Mouse (Mus musculus) embryonic stem cell, embryonic (primary cell): ENCODE measurements at regions not wholly inside any gene's neighbourhood (a gene's known extent, or its start where the extent isn't known, plus 50 kb on each side); places are given as distances from the start of the nearest gene placed in this dataset.

Experiments used
- CTCF ChIA-PET, 4 experiments: fragments of 300-600 bp in 2 of 4; fragments of 350-600 bp in 2 of 4; sonication (Branson Sonifier 250); formaldehyde crosslinking; loops; one replicate each; lab custom pipeline; 2022; ENCODE audit warnings: inconsistent platforms in 2 of 4; lab: Charles Lee
- POLR2A ChIA-PET, 4 experiments: fragments of 300-600 bp in 2 of 4; fragments of 350-600 bp in 2 of 4; sonication (Branson Sonifier 250); formaldehyde crosslinking; loops; one replicate each; lab custom pipeline; 2022; ENCODE audit warnings: antibody characterized with exemption in 4 of 4, inconsistent platforms in 1 of 4; lab: Charles Lee

DNA sequence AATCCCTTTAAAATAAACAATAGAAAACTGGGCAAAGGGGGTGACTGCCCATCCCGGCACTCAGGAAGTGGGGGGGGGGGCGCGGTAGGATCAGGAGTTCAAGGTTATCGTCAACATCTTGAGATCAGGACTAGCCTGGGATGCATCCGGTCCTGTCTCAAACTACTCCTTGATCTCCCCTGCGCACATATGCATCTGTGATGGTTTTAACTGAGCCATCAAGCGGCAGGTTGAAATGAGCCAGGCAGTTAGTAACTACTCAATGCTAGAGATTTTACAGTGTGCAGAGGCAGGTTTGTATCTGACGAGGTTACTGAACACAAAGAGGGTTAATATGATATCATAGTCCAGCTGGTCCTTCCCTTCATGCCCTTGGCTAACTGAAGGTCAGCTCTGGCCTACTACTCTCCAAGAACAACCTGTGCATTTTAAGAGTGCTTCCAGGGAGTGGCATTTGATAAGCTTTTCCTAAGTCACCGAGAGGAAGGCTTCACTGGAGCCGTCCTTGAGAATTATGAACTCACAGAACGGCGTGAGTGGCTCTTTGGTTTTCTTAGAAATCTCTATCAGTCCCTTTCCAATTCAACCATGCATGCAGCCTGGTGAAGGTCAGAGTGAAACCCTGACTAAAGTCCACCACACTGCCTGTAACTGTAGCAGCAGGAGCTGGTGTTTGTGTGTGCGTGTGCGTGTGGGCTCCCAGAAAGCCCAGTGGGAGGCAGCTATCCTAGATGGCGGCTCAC, 340.1 kb downstream of the Diras2 start:
- ChIA-PET POLR2A (interaction anchor here in 3 of 4 experiments (0.9 to 2.4 kb wide), 7 partner anchors 10 to 343 kb away, joined by 3 to 13 read pairs (median 3); no protein-coding TSS in a partner anchor), CTCF (interaction anchor here in 2 of 4 experiments (0.6 to 1.8 kb wide), 2 partner anchors 32 to 69 kb away, joined by 3 to 8 read pairs; no protein-coding TSS in a partner anchor)

DNA sequence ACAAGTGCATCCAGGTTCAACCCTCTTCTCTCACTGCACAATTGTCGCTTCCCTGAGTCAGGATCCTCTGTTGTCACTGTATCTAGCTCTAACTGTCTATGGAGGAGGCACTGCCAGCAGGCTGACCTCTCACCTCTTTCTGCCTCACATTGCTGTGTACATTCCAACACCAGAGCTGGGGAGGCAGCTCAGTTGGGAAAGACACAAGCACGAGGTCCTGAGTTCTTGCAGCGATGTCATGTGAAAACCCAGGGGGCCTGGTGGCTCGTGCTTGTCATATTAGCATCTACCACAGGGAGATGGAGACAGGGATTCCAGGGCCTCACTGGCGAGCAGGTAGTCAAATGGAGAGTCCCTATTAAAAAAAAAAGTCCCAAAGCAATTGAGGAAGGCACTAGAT, 334.2 kb downstream of the Diras2 start:
- ChIA-PET POLR2A (interaction anchor here in 2 of 4 experiments (1.2 to 1.5 kb wide), 3 partner anchors 9 to 350 kb away, joined by 3 to 4 read pairs (median 3); partner anchors contain the start of gene Gadd45g (in 1 of the 2)), CTCF (no interaction called here)

GRCm38 (mm10) chr13:52198649-52199348, 332.3 kb downstream of the Diras2 start:
- POLR2A ChIA-PET: interaction anchor here in 3 of 4 experiments (0.6 to 2.6 kb wide), 4 partner anchors 9 to 352 kb away, joined by 3 to 13 read pairs (median 4); partner anchors contain the start of gene Gadd45g (in 1 of the 3)
- CTCF ChIA-PET: no interaction called here

DNA sequence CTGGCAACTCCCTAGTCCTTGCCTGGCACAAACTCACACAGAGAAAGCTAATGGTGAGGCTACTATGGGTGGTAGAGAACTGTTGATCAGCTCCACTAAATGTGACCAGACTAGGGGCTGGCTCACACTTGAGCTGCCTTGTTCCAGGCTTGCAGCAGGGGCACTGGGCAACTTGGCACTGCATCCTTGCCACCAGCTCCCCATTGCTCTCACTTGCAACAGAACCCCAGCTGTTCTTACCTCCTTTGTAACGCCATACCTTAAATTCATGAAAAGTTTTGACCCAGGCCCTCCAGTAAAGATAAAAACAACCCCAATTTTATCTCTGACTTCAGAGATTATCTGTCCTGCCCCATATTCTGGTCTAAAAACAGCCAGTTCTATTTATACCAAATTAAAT, 328.7 kb downstream of the Diras2 start:
- ChIA-PET POLR2A (interaction anchor here in 3 of 4 experiments (0.6 to 1.8 kb wide), 9 partner anchors 11 to 461 kb away, joined by 3 to 8 read pairs (median 3); no protein-coding TSS in a partner anchor), CTCF (interaction anchor here in 1 of 4 experiments (0.7 kb wide), 1 partner anchor 368 kb away, joined by 3 read pairs; no protein-coding TSS in a partner anchor)

- POLR2A ChIA-PET: interaction anchor here in 1 of 4 experiments (0.7 to 0.8 kb wide), 2 partner anchors 9 to 16 kb away, joined by 3 read pairs; no protein-coding TSS in a partner anchor
- CTCF ChIA-PET: no interaction called here
These were observed 325.1 kb downstream of the Diras2 start for GRCm38 (mm10) chr13:52205951-52206350.

GRCm38 (mm10) chr13:52216343-52216742, 314.7 kb downstream of the Diras2 start:
- POLR2A ChIA-PET: no interaction called here
- CTCF ChIA-PET: no interaction called here

DNA sequence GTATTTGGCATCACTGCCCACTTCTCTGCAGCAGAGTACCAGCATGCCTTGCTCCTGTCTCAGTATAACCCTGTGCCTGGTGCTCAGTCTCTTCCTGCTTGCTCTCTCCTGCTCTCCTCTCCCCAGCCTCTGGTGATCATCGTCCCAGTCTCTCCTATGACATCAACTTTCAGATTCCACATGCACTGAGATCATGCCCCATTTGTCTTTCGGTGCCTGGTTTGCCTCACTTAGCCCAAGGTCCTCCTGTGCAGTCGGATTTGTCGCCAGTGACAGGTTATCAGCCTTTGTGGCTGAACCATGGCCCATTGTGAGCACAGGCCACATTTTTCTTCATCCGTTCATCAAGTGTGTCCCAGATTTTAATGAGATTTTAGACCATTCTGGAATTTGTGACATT, 314.0 kb downstream of the Diras2 start:
- CTCF ChIA-PET: no interaction called here
- POLR2A ChIA-PET: no interaction called here

- ChIA-PET POLR2A (no interaction called here), CTCF (no interaction called here)
These were observed 313.3 kb downstream of the Diras2 start for GRCm38 (mm10) chr13:52217741-52218140.

DNA sequence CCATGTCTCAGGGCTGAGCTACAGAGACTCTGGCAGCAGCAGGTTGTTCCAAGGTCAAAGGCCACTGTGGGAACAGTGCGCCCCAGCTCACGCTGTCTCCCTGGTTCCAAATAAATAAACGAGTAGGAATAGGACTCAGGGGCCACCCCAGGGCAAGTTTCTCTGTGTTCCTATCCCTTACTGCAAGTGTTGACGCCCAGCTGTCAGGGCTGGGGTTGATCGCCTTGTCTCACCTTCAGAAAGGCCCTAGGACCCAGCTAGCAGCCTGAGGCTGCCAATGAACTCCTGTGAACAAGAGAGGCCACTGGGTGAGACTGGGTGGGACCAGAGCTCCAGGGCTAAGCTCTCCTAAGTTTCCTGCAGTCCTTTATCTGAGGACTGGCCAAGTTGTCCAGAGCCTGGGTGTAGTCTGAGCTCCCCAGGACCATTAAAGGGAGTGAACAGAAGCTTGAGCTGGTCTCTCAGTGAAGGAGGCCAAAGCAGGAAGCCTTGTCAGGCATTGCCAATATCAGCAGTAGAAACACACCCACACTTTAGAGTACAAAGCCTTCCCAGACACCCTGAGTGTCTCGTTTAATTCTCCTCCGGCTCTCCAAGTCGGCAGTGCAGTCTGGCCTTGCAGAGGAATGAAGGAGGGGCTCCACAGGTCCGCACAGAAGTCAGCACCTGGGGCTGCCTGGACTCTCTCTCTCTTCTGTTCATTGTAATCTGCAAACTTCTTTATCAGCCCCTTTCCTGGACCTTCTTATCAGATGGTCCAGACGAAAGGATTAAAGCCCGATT, 308.6 kb downstream of the Diras2 start:
- CTCF ChIA-PET: interaction anchor here (0.5 to 3.1 kb wide), 41 partner anchors 10 to 647 kb away, joined by 3 to 38 read pairs (median 4); partner anchors contain the start of gene Gadd45g (in 1 of the 4)
- POLR2A ChIA-PET: interaction anchor here (0.6 to 3.1 kb wide), 40 partner anchors 13 to 555 kb away, joined by 3 to 39 read pairs (median 4); partner anchors contain the start of gene Gadd45g (in 3 of the 4)

- POLR2A ChIA-PET: interaction anchor here in 3 of 4 experiments (0.6 to 3.1 kb wide), 30 partner anchors 14 to 555 kb away, joined by 3 to 39 read pairs (median 5); partner anchors contain the start of gene Gadd45g (in 3 of the 3)
- CTCF ChIA-PET: interaction anchor here (0.6 to 3.1 kb wide), 33 partner anchors 10 to 492 kb away, joined by 3 to 38 read pairs (median 4); partner anchors contain the start of gene Gadd45g (in 1 of the 4)
These were observed 307.7 kb downstream of the Diras2 start for GRCm38 (mm10) chr13:52223098-52223962.

DNA sequence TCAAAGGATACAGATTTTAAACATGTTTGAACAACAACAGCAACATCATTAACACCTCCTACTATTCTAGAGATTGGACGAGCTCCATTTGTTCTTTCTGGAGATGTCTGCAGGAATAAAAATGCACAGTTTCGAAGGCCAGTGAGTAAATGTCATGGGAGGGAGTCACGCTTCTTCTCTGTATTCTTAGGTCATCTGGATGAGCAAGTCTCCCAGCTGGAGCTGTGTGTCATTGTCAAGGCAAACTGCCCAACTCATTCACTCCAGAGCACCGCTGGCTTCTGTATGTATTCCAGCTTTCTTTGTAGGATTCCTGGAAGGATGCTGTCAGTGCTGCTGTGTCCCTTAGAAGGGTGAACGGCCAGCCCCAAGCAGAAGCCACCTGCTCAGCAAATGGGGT, 297.1 kb downstream of the Diras2 start:
- ChIA-PET POLR2A (interaction anchor here in 1 of 4 experiments (2.3 kb wide), 1 partner anchor 387 kb away, joined by 5 read pairs; the partner anchor contains the start of gene Gadd45g), CTCF (interaction anchor here in 3 of 4 experiments (0.5 to 1.7 kb wide), 3 partner anchors 11 to 389 kb away, joined by 3 to 4 read pairs (median 3); no protein-coding TSS in a partner anchor)

GRCm38 (mm10) chr13:52236105-52236504, 295.0 kb downstream of the Diras2 start:
- POLR2A ChIA-PET: interaction anchor here in 1 of 4 experiments (0.6 kb wide), 1 partner anchor 395 kb away, joined by 5 read pairs; no protein-coding TSS in a partner anchor
- CTCF ChIA-PET: interaction anchor here in 2 of 4 experiments (0.6 kb wide), 2 partner anchors 426 to 904 kb away, joined by 3 read pairs; no protein-coding TSS in a partner anchor

GRCm38 (mm10) chr13:52239563-52239962, 291.5 kb downstream of the Diras2 start:
- CTCF ChIA-PET: no interaction called here
- POLR2A ChIA-PET: interaction anchor here in 1 of 4 experiments (0.5 kb wide), 1 partner anchor 50 kb away, joined by 3 read pairs; no protein-coding TSS in a partner anchor

- POLR2A ChIA-PET: interaction anchor here in 1 of 4 experiments (0.6 kb wide), 1 partner anchor 392 kb away, joined by 4 read pairs; no protein-coding TSS in a partner anchor
- CTCF ChIA-PET: interaction anchor here in 1 of 4 experiments (0.6 to 3.1 kb wide), 2 partner anchors 12 to 396 kb away, joined by 3 to 11 read pairs; no protein-coding TSS in a partner anchor
These were observed 289.3 kb downstream of the Diras2 start for GRCm38 (mm10) chr13:52241761-52242160.

DNA sequence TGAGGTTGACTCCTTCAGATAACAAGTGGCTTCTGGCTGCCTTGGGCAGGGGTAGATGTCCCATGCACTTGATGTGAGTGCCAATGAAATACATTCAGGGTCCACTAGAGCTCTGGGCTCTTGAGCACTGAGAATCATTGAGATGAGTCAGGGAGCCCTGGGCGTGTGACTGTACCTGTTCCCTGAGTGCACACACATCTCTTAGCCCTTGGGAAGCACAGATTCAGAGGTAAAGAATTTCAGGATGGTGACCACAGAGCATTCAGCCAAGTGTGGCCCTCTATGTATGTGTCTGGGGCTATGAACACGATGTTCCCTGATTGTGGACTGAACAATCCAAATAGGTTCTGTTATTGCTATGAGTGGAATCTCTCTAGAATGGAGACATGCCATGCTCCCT, 281.6 kb downstream of the Diras2 start:
- POLR2A ChIA-PET: interaction anchor here in 1 of 4 experiments (0.6 kb wide), 1 partner anchor 701 kb away, joined by 3 read pairs; no protein-coding TSS in a partner anchor
- CTCF ChIA-PET: interaction anchor here in 1 of 4 experiments (0.5 kb wide), 1 partner anchor 321 kb away, joined by 3 read pairs; no protein-coding TSS in a partner anchor

DNA sequence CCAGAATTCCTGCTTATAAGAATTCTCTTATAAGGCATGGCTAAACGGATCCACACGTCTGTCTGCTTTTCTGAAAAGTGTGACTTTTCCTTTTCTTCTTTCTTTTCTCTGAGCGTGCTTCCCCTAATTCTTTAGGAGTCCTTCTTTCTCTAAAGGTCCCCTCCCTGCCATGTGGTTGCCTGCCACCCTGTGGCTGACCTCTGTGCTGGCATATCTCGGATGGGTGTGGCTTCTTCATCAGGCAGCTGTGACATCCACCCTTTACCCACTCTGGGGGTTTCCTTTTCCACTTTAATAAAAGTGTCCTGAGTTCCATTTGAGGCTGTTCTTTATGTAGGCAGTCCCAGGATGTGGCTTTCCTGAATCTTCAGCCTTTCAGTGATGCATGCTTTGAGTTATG, 280.7 kb downstream of the Diras2 start:
- ChIA-PET POLR2A (no interaction called here), CTCF (no interaction called here)
